Comparison of ENCODE assay signal across 28 mouse cellular contexts in the genomic region with DNA sequence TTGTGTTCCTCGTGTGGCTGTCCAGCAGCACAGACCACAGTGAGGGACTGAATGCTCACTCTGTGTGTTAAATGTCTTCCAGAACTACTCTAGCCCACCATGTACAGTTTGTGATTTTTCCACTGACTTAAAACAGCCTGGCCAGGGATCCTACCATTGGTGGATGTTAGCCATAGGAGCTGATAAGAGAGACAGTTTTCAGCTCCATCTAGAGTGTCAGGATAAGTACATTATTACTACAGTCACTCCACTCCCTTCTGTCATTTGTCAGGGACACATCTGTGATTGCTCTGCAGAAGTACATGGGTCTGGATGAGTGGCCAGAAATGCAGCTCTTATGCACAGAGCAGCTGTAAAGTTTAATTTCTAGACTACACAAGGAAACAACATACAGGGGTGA.
A peak's percentile ranks its signal among the peaks of the same experiment; 100 is the strongest.
DNase-seq lines count a peak whose midpoint lies in the region; ATAC-seq and TF ChIP-seq lines count a peak whose summit lies in the region.
"Had no signal": no experiment of that assay in that cellular context is flagged by ENCODE, and none has a peak within 500 bp of the region (broad histone marks: within the 10 kb centered on the region; RNA-seq: fewer than 3 reads in every experiment).

No protein-coding gene starts in this region.

- H3K9ac ChIP-seq in heart, embryonic 12.5 days: no peak overlapping the region
- H3K9ac ChIP-seq in limb, embryonic 15.5 days: no peak overlapping the region
- H3K9ac ChIP-seq in lung, embryonic 16.5 days (ENCODE audit: low read length): no peak overlapping the region
- H3K9ac ChIP-seq in midbrain, embryonic 14.5 days (replicated peaks; ENCODE audit: low read length): no peak overlapping the region
- H3K9ac ChIP-seq in midbrain, embryonic 15.5 days: no peak overlapping the region
- H3K9ac ChIP-seq: forebrain, embryonic 13.5 days; heart, embryonic 15.5 days; hindbrain, embryonic 13.5 days had no signal

- H3K9me3 ChIP-seq in heart, embryonic 12.5 days (replicated peaks): no peaks in the 10 kb centered on the region
- H3K9me3 ChIP-seq in limb, embryonic 15.5 days: no peaks in the 10 kb centered on the region
- H3K9me3 ChIP-seq in limb, embryonic 10.5 days (replicated peaks): no peaks in the 10 kb centered on the region
- H3K9me3 ChIP-seq in lung, embryonic 16.5 days (ENCODE audit: control insufficient read depth, low read length): no peaks in the 10 kb centered on the region
- no peaks in the 10 kb centered on the region for H3K9me3 ChIP-seq in midbrain, embryonic 14.5 days (ENCODE audit: control insufficient read depth, low read length)
- H3K9me3 ChIP-seq in midbrain, embryonic 15.5 days: no peaks in the 10 kb centered on the region
- H3K9me3 ChIP-seq: forebrain, embryonic 10.5 days; forebrain, embryonic 13.5 days; G1E; heart, embryonic 15.5 days; hindbrain, embryonic 10.5 days; hindbrain, embryonic 13.5 days had no signal

- H3K4me3 ChIP-seq in heart, embryonic 12.5 days: no peak overlapping the region
- H3K4me3 ChIP-seq in limb, embryonic 15.5 days: no peak overlapping the region
- no peak overlapping the region for H3K4me3 ChIP-seq in limb, embryonic 10.5 days
- H3K4me3 ChIP-seq in lung, embryonic 16.5 days (ENCODE audit: low read length): no peak overlapping the region
- H3K4me3 ChIP-seq in lung, adult 2 months (replicated peaks; ENCODE audit: extremely low read depth, low read depth, low read length): no peak overlapping the region
- no peak overlapping the region for H3K4me3 ChIP-seq in midbrain, embryonic 14.5 days (replicated peaks; ENCODE audit: low read depth, low read length)
- no peak overlapping the region for H3K4me3 ChIP-seq in midbrain, embryonic 15.5 days
- H3K4me3 ChIP-seq: forebrain, embryonic 10.5 days; forebrain, embryonic 13.5 days; heart, embryonic 15.5 days; hindbrain, embryonic 10.5 days; hindbrain, embryonic 13.5 days had no signal

- no peak overlapping the region for H3K4me2 ChIP-seq in heart, embryonic 12.5 days
- no peak overlapping the region for H3K4me2 ChIP-seq in limb, embryonic 15.5 days
- no peak overlapping the region for H3K4me2 ChIP-seq in lung, embryonic 16.5 days (ENCODE audit: low read depth, low read length)
- H3K4me2 ChIP-seq in midbrain, embryonic 14.5 days (ENCODE audit: low read length): no peak overlapping the region
- no peak overlapping the region for H3K4me2 ChIP-seq in midbrain, embryonic 15.5 days
- H3K4me2 ChIP-seq: forebrain, embryonic 13.5 days; heart, embryonic 15.5 days; hindbrain, embryonic 13.5 days had no signal

- no peaks in the 10 kb centered on the region for H3K27me3 ChIP-seq in heart, embryonic 12.5 days (replicated peaks)
- no peaks in the 10 kb centered on the region for H3K27me3 ChIP-seq in limb, embryonic 15.5 days
- H3K27me3 ChIP-seq in limb, embryonic 10.5 days (ENCODE audit: low read depth, poor library complexity, severe bottlenecking): no peaks in the 10 kb centered on the region
- no peaks in the 10 kb centered on the region for H3K27me3 ChIP-seq in lung, embryonic 16.5 days (ENCODE audit: control insufficient read depth, insufficient read depth, low read depth, low read length)
- no peaks in the 10 kb centered on the region for H3K27me3 ChIP-seq in midbrain, embryonic 14.5 days (ENCODE audit: control insufficient read depth, insufficient read depth, low read length)
- no peaks in the 10 kb centered on the region for H3K27me3 ChIP-seq in midbrain, embryonic 15.5 days (replicated peaks)
- H3K27me3 ChIP-seq: CH12.LX; forebrain, embryonic 13.5 days; heart, embryonic 15.5 days; hindbrain, embryonic 13.5 days; Patski had no signal

- WGBS in heart, embryonic 12.5 days: 34% methylated on average over 1 of the region's 1 CpGs
- 45% methylated on average over 1 of the region's 1 CpGs for WGBS in limb, embryonic 15.5 days
- WGBS in limb, embryonic 10.5 days: 75% methylated on average over 1 of the region's 1 CpGs
- WGBS in lung, embryonic 16.5 days: 48% methylated on average over 1 of the region's 1 CpGs
- 50% methylated on average over 1 of the region's 1 CpGs for WGBS in lung, adult 2 months
- WGBS in midbrain, embryonic 14.5 days: 50% methylated on average over 1 of the region's 1 CpGs
- WGBS in midbrain, embryonic 15.5 days: 63% methylated on average over 1 of the region's 1 CpGs

- DNase-seq in heart, adult 8-10 months (ENCODE audit: low spot score): no peak
- DNase-seq in limb, embryonic 10.5 days (ENCODE audit: low spot score): no peak
- no peak for DNase-seq in lung, adult 2 months
- DNase-seq in midbrain, embryonic 14.5 days: no peak
- DNase-seq: adrenal gland, postnatal 10 days; adrenal gland, postnatal 36 days; B cell, adult 2 months; cerebellum, adult 18-20 months; cerebellum, adult 9-10 months; cerebellum, postnatal 14 days; gastrocnemius, postnatal 10 days; gastrocnemius, postnatal 36 days; heart, postnatal 10 days; heart, postnatal 36 days had no signal

- no peak for TF ChIP-seq CTCF in lung, adult 2 months (IDR thresholded peaks at IDR 0.05; ENCODE audit: insufficient read depth, low read length)

- H3K4me1 ChIP-seq in heart, embryonic 12.5 days (replicated peaks): peaks cover 23% of the 10 kb centered on the region
- H3K4me1 ChIP-seq in limb, embryonic 15.5 days: no peaks in the 10 kb centered on the region
- peaks cover 3% of the 10 kb centered on the region; the same call in 1 of the 2 replicates for H3K4me1 ChIP-seq in limb, embryonic 10.5 days
- H3K4me1 ChIP-seq in lung, embryonic 16.5 days (replicated peaks; ENCODE audit: control insufficient read depth, insufficient read depth, low read length): peaks cover 20% of the 10 kb centered on the region
- no peaks in the 10 kb centered on the region for H3K4me1 ChIP-seq in lung, adult 2 months (ENCODE audit: control insufficient read depth, insufficient read depth, low read length)
- H3K4me1 ChIP-seq in midbrain, embryonic 14.5 days (ENCODE audit: control insufficient read depth, insufficient read depth, low read length): peaks cover 10% of the 10 kb centered on the region
- H3K4me1 ChIP-seq in midbrain, embryonic 15.5 days: peaks cover 18% of the 10 kb centered on the region
- H3K4me1 ChIP-seq: forebrain, embryonic 10.5 days had no signal

- no peak for ATAC-seq in heart, embryonic 12.5 days (ENCODE audit: insufficient number of reproducible peaks, low FRiP score)
- ATAC-seq in limb, embryonic 15.5 days (ENCODE audit: insufficient number of reproducible peaks, low FRiP score, low TSS enrichment, low read depth): no peak
- ATAC-seq in lung, embryonic 16.5 days (ENCODE audit: low read depth): peak; percentile 92
- 0 out of 2 replicates have a peak, but pooled peaks have one; percentile 3 for ATAC-seq in midbrain, embryonic 14.5 days (ENCODE audit: low FRiP score, low TSS enrichment)
- ATAC-seq in midbrain, embryonic 15.5 days (replicated peaks): no peak
- ATAC-seq: forebrain, embryonic 13.5 days; forebrain, embryonic 16.5 days; hindbrain, embryonic 16.5 days; Patski had no signal

- no peaks in the 10 kb centered on the region for H3K36me3 ChIP-seq in heart, embryonic 12.5 days
- no peaks in the 10 kb centered on the region for H3K36me3 ChIP-seq in limb, embryonic 15.5 days
- no peaks in the 10 kb centered on the region for H3K36me3 ChIP-seq in limb, embryonic 10.5 days
- no peaks in the 10 kb centered on the region for H3K36me3 ChIP-seq in lung, embryonic 16.5 days (ENCODE audit: control insufficient read depth, insufficient read depth, low read length)
- H3K36me3 ChIP-seq in midbrain, embryonic 14.5 days (ENCODE audit: control insufficient read depth, insufficient read depth, low read length): no peaks in the 10 kb centered on the region
- no peaks in the 10 kb centered on the region for H3K36me3 ChIP-seq in midbrain, embryonic 15.5 days (replicated peaks)
- H3K36me3 ChIP-seq: forebrain, embryonic 10.5 days; G1E; heart, embryonic 15.5 days; hindbrain, embryonic 10.5 days; hindbrain, embryonic 13.5 days had no signal

- no peak for TF ChIP-seq POLR2A in lung, adult 2 months (IDR thresholded peaks at IDR 0.05; ENCODE audit: borderline replicate concordance, extremely low read depth, low read depth, low read length)

- peak overlapping the region; percentile 14 for H3K27ac ChIP-seq in heart, embryonic 12.5 days (ENCODE audit: poor library complexity, severe bottlenecking)
- H3K27ac ChIP-seq in limb, embryonic 15.5 days: 0 out of 2 replicates have a peak overlapping the region, but pooled peaks have one; percentile 33
- H3K27ac ChIP-seq in limb, embryonic 10.5 days: no peak overlapping the region
- H3K27ac ChIP-seq in lung, embryonic 16.5 days (ENCODE audit: low read length): peak overlapping the region; percentile 65
- H3K27ac ChIP-seq in midbrain, embryonic 14.5 days (replicated peaks; ENCODE audit: low read depth, low read length): no peak overlapping the region
- no peak overlapping the region for H3K27ac ChIP-seq in midbrain, embryonic 15.5 days
- H3K27ac ChIP-seq: forebrain, embryonic 10.5 days; forebrain, embryonic 13.5 days; heart, embryonic 15.5 days; hindbrain, embryonic 10.5 days; hindbrain, embryonic 13.5 days had no signal

Comparison
In these comparisons a context has a peak if more than half of its experiments do, and no peak if none do; other contexts are left out.
1. ATAC-seq: peak in lung, embryonic 16.5 days (single experiment) and midbrain, embryonic 14.5 days (single experiment); none in heart, embryonic 12.5 days (single experiment), limb, embryonic 15.5 days (single experiment) and midbrain, embryonic 15.5 days (single experiment).
2. H3K27ac ChIP-seq: peak in heart, embryonic 12.5 days (single experiment), limb, embryonic 15.5 days (single experiment) and lung, embryonic 16.5 days (single experiment); none in limb, embryonic 10.5 days (single experiment), midbrain, embryonic 14.5 days (single experiment) and midbrain, embryonic 15.5 days (single experiment).